Mouse (Mus musculus): ENCODE data around the gene Ankrd33. TPM values are rescaled to one million over a fixed set of nuclear protein-coding genes. Genes with fewer than 3 reads are reported as not detected.
A peak's percentile ranks its signal among the peaks of the same experiment; 100 is the strongest.

Ankrd33 gene
- total RNA-seq (2017): not detected in 3 replicates

DNA sequence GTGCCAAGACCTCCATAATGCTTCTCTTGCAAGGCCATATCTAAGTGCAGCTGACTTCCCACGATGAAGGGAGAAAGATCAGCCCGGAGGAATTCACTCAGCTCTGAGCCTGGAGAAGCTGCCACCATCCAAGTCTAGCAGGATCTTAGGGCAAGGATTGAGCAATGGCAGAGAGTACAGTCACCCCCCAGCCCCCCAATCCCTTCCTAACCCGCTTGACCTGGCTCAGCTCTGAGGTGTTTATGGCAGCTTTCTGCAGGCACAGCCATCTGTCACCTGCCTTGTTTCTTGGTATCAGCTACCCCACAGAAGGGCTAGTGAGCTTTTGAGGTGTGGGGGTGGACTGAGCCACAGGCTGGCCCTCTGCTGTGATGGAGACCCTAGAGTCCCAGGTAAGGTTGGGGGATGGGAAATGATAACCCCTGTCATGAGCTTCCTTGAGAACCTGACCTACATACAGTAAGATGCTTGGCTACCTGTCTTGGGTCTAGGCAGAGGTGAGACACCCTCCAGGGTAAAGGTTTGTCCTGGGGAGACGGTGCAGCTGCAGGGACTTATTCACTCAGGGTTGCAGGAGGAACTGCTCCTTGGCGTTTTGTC, at the start of gene Ankrd33:
TSS of gene Ankrd33 (plus strand) at position 245 of the 600 bp plus-strand sequence.
- ATAC-seq (replicated peaks; ENCODE audit: insufficient number of reproducible peaks, low FRiP score, low TSS enrichment, poor library complexity, severe bottlenecking): no peak

GRCm38 (mm10) chr15:101066364-101066847, 49.1 kb upstream of the Ankrd33 start:
- ATAC-seq (replicated peaks; ENCODE audit: insufficient number of reproducible peaks, low FRiP score, low TSS enrichment, poor library complexity, severe bottlenecking): no peak

DNA sequence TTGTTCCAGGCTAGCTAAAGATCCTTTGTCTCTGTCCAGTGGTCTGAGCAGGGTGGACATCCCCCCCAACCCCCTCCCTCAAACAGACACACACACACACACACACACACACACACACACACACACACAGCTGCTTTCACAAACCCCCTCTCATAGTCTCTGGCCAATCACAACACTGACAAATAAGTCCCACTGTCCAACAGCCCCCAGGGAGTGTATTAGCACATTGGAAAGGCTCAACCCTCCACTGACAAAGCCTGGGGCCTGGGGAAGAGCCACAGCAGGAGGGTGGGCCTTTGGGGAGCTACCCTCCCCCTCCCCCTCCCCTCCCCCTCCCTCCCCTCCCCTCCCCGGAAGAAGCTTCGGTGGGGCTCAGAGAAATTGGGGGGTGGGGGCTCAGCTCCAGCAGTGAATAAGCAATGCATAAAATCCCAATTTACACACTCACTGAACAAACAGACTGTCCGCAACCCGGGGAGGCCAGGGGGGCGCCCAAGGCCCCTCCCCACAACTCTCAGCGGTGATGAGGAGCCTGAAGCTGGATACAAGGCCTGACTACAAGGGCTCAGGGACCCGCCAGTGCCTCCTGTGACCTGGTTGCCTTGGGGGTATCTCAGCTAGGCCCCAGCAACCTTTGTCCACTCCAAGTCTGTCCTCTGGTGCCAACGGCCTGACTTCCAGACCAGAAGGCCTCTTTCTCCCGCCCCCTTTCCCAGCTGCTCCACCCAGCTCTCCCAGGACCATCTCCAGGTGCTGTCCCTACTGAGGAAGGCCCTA, 48.4 kb upstream of the Ankrd33 start:
- no peak for ATAC-seq (replicated peaks; ENCODE audit: insufficient number of reproducible peaks, low FRiP score, low TSS enrichment, poor library complexity, severe bottlenecking)

GRCm38 (mm10) chr15:101068029-101068428, 47.5 kb upstream of the Ankrd33 start:
- no peak for ATAC-seq (replicated peaks; ENCODE audit: insufficient number of reproducible peaks, low FRiP score, low TSS enrichment, poor library complexity, severe bottlenecking)

DNA sequence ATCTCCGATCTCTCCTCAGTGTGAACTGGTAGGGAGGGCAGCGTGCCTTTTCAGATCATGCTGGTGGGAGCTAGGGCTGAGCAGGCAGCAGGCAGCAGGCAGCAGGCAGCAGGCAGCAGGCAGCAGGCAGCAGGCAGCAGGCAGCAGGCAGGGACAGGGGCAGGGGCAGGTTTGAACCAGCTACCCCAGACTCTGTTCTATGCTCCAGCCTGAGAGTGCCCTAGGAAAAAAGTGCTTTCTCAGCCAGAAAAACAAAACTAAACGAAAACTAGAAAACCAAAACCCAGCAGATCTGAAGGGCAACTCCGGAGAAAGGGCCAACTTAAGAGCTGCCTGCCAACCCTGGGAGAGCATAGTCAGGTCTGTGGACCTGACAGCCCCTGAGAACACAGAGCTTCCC, 46.9 kb upstream of the Ankrd33 start:
- ATAC-seq (replicated peaks; ENCODE audit: insufficient number of reproducible peaks, low FRiP score, low TSS enrichment, poor library complexity, severe bottlenecking): no peak

DNA sequence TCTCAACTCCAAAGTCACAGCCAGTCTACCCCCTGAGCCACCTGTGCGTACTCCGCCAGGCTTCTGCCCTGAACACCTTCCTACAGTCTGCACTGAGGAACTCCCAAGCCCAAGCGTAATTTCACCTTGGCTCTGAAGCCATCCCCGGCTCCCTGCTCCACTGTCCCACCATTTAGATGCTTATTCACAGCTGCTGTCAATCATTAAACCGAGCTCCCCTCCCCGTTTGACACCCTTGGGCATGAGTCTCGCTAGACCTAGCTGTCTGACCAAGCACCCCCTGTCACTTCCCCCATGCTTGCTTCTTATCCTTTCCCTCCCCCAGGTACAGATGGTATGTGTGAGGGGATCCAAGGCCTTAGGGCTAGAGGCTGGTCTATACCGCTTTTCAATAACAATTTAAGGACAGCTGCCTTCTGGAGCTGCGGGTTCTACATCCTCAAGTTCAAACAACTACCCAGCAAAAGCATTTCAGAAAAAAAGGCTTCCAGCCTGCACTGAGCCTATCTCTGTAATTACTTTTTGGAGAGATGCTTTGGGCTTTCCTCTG, 45.8 kb upstream of the Ankrd33 start:
- ATAC-seq (replicated peaks; ENCODE audit: insufficient number of reproducible peaks, low FRiP score, low TSS enrichment, poor library complexity, severe bottlenecking): no peak

- no peak for ATAC-seq (replicated peaks; ENCODE audit: insufficient number of reproducible peaks, low FRiP score, low TSS enrichment, poor library complexity, severe bottlenecking)
Measured at GRCm38 (mm10) chr15:101070762-101071161, 44.8 kb upstream of the Ankrd33 start.

- ATAC-seq (replicated peaks; ENCODE audit: insufficient number of reproducible peaks, low FRiP score, low TSS enrichment, poor library complexity, severe bottlenecking): no peak
Measured at GRCm38 (mm10) chr15:101072736-101073135, 42.8 kb upstream of the Ankrd33 start.

- ATAC-seq (replicated peaks; ENCODE audit: insufficient number of reproducible peaks, low FRiP score, low TSS enrichment, poor library complexity, severe bottlenecking): no peak
Measured at GRCm38 (mm10) chr15:101074067-101074466, 41.5 kb upstream of the Ankrd33 start.

GRCm38 (mm10) chr15:101075150-101075549, 40.4 kb upstream of the Ankrd33 start:
- no peak for ATAC-seq (replicated peaks; ENCODE audit: insufficient number of reproducible peaks, low FRiP score, low TSS enrichment, poor library complexity, severe bottlenecking)

- ATAC-seq (replicated peaks; ENCODE audit: insufficient number of reproducible peaks, low FRiP score, low TSS enrichment, poor library complexity, severe bottlenecking): no peak
Measured at GRCm38 (mm10) chr15:101075656-101076055, 39.9 kb upstream of the Ankrd33 start.

DNA sequence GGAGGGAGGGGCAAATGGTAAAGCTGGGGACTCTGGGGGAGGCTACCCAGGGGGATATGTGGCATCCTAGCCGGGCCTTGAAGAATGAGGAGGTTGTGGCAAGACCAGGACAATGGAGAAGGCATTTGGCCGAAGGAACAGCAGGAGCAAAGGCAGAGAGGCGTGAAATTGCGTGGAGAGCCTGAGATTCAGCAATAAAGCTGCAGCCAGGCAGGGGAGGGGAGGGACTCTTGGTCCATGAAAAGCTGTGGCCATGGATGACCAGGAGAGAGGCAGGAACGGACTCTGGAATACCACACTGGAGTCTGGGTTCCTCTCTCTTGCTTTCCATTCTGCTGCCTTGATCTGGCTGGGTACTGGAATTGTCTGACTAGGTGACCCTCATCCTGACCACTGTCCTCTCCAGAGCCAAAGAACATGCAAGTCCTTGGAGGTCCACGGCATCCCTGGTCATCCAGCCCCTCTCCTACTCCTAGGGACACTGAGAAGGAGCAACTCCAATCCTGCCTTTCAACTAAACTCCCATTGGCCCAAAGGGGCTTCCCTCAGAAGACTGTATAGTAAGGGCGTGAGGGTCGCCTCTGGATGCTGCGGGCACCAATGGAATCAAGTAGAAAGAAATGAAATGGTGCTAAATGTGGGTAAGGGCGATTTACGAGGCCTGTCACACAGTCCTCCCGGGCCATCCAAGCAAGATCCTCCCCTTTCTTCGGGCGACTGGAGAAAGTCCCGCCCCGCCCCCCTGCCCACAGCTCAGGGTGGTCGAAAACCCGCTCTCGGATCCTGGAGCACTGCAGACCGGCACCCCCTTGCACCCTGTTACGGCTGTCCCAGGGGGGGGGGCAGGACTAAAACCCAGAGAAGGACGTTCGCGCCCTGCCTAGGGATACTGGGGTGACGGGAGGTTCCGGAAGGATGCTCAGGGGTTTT, 39.2 kb upstream of the Ankrd33 start:
- no peak for ATAC-seq (replicated peaks; ENCODE audit: insufficient number of reproducible peaks, low FRiP score, low TSS enrichment, poor library complexity, severe bottlenecking)

DNA sequence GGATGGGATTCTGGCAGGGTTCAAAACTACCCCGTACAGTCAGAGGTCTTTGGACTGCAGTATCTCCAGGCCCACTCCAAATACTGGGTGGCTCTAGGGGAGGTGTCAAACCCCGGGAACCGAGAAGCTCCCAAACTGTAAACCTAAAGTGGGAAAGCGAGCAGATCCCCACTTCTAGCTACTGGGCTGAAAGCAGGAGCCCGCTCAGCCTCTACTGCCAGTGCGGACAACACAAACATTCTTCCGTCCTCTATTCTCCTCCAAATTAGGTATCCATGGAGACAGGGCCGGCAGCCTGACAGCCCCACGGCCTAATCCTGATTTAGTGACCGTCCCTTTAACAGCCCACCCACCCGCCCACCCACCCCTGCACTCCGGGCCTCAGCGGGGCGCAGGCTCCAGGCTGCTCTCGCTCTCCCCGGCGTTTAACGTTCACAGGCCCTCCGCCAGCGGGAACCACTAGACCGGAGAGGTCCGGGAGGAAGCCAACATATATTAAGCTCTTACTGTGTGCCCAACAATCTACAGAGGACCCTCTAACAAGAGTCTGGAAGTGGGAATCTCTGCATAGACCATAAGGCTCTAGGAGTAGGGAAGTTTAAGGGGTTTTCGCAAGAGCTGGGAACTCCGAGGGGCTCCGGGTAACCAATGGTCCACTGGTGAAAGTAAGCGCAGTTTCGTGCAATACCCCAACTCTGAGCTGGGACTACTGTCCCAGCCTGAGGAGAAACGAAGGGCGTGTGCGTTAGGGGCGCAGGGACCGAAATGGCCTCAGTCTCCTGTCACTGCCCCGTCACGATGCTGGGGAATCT, 38.3 kb upstream of the Ankrd33 start:
- no peak for ATAC-seq (replicated peaks; ENCODE audit: insufficient number of reproducible peaks, low FRiP score, low TSS enrichment, poor library complexity, severe bottlenecking)

DNA sequence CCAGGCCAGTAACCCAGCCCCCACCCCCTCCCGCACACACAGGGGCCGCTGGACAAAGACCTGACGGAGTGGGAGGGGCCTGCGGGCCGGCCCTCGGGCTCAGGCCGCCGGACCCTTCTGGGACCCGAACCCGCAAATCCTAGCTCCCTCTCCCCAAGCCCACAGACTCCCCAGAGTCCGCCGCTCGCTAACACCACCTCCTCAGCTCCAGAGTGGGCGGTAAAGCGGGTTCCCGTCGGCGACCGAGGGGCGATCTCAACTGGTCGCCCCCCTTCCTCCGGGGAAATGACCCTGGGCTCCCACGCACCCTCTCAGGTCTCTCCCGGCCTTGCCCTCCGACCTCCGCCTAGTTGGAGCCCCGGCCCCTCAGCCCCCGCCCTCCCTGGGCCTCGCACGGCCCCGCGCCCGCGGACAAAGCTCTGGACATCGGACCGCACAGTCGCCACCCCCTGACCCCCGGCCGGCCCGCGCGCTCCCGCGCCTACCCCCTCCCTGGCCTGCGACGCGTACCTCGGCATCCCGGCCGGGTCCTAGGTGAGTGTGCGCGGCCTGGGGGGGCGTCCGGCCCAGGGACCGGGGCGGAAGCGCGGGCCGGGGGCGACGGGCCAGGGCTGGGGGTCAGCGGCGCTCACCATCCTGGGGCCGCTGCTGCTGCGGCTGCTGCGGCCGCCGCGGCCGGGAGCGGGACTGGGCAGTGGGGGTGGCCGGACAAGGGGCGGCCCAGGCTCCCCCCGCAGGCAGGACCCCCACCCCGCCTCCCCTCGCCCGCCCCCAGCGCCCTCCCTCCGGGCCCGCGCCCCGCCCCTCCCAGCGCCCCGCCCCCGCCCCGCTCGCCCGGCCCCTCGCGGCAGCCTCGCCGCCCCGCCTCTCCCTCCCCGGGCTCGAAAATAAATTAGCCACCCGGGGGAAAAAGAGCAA, 37.5 kb upstream of the Ankrd33 start, which contains the start of gene Fignl2:
TSS of gene Fignl2 (minus strand) at position 755 of the 918 bp plus-strand sequence.
- ATAC-seq (replicated peaks; ENCODE audit: insufficient number of reproducible peaks, low FRiP score, low TSS enrichment, poor library complexity, severe bottlenecking): no peak

- peak; percentile 47; the same call in 1 of the 2 replicates for ATAC-seq (replicated peaks; ENCODE audit: insufficient number of reproducible peaks, low FRiP score, low TSS enrichment, poor library complexity, severe bottlenecking)
Measured at GRCm38 (mm10) chr15:101078731-101079156, 36.8 kb upstream of the Ankrd33 start.

DNA sequence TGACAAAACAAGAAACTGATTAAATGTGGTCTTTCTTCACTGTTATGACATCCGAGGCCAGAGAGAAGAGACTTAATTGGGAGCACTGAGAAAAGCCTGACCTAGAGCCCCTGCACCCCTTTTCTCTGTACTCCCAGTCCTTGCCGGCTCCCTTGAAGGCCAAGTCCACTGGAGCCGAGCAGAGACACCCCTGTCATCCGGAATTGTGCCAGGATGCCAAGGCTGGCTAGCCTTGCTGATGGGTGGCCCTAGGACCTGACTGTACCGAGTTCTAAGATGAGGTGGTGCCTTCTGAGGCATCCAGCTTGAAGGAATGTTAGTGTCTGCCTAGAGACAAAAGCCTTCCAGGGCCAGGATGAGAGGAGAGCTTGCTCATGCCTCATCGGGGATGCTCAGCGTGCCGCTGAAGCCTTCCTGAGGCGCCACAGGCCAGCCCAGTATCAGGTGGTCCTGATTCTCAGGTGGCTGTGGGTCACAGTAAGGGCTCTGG, 35.5 kb upstream of the Ankrd33 start:
- no peak for ATAC-seq (replicated peaks; ENCODE audit: insufficient number of reproducible peaks, low FRiP score, low TSS enrichment, poor library complexity, severe bottlenecking)

GRCm38 (mm10) chr15:101081035-101081548, 34.5 kb upstream of the Ankrd33 start:
- no peak for ATAC-seq (replicated peaks; ENCODE audit: insufficient number of reproducible peaks, low FRiP score, low TSS enrichment, poor library complexity, severe bottlenecking)

Measured in monocyte, adult 5-6 weeks (primary cell).